Mouse (Mus musculus) forebrain, embryonic 14.5 days (tissue): Measurements from ENCODE around the gene Otulinl. TPM values are rescaled to one million over a fixed set of nuclear protein-coding genes. Genes with fewer than 3 reads are reported as not detected.
"Not testable (repeated sequence)": the region's sequence is repeated elsewhere in the genome, so short reads cannot be mapped to it uniquely, and the experiment has no call there.

ENCODE experiments used
- ATAC-seq: fragments of 200-750 bp; cut with Nextera tagmentation; 2 replicates; pipeline ENCODE4 v1.8.0; 2017; ENCODE audit warnings: mild to moderate bottlenecking, moderate library complexity
- DNase-seq: peaks from one replicate; pipeline ENCODE4 v3.0.0-alpha.2; 2015; ENCODE audit warnings: low spot score
- H3K27ac ChIP-seq: fragments of 300-500 bp; sonication (generic); 2 replicates; pipeline ENCODE4 v1.5.1; 2014; ENCODE audit warnings: low read depth, mild to moderate bottlenecking, control low read depth, low read length, moderate library complexity
- H3K27me3 ChIP-seq: fragments of 300-500 bp; sonication (generic); replicated peaks from 2 replicates; pipeline ENCODE4 v1.6.1; 2014; ENCODE audit warnings: low read length, control low read depth, mixed read lengths; ENCODE audit not compliant: control insufficient read depth, insufficient read depth
- H3K36me3 ChIP-seq: fragments of 300-500 bp; sonication (generic); 2 replicates; pipeline ENCODE4 v1.6.1; 2014; ENCODE audit warnings: low read length, control low read depth; ENCODE audit not compliant: control insufficient read depth, insufficient read depth
- H3K4me1 ChIP-seq: fragments of 300-500 bp; sonication (generic); 2 replicates; pipeline ENCODE4 v1.6.1; 2014; ENCODE audit warnings: antibody characterized with exemption, low read length, control low read depth; ENCODE audit not compliant: control insufficient read depth, insufficient read depth
- H3K4me2 ChIP-seq: fragments of 300-500 bp; sonication (generic); 2 replicates; pipeline ENCODE4 v1.6.1; 2014; ENCODE audit warnings: mild to moderate bottlenecking, control low read depth, low read length
- H3K4me3 ChIP-seq: fragments of 300-500 bp; sonication (generic); 2 replicates; pipeline ENCODE4 v1.5.1; 2014; ENCODE audit warnings: low read depth, low read length, control low read depth
- H3K9ac ChIP-seq: fragments of 300-500 bp; sonication (generic); 2 replicates; pipeline ENCODE4 v1.6.1; 2014; ENCODE audit warnings: mild to moderate bottlenecking, low read length, control low read depth, moderate library complexity
- H3K9me3 ChIP-seq: fragments of 300-500 bp; sonication (generic); replicated peaks from 2 replicates; pipeline ENCODE4 v1.6.1; 2016; ENCODE audit warnings: low read length, control low read depth, mixed read lengths; ENCODE audit not compliant: control insufficient read depth
- WGBS: fragments of 180-500 bp; shearing (Covaris S2); extraction: QIAGEN DNeasy Blood & Tissue Kit; methylation state at CpG from one replicate; pipeline ENCODE4 v1.1.7; 2014; 5-methylcytosine and 5-hydroxymethylcytosine counted together
- polyA plus RNA-seq: library from polyadenylated mRNA; unstranded; fragments of >200 nt; fragmentation: Nextera tagmentation; extraction: Ambion mirVana; gene quantifications from 2 replicates; pipeline ENCODE4 v1.2.1, GENCODE M21; 2014

Otulinl gene
- 13.2 and 14.2 TPM in 2 replicates for polyA plus RNA-seq

- H3K4me2 ChIP-seq = peak within 1 kb of the TSS; percentile 86
- WGBS = 2% methylated on average over 58 of the region's 59 CpGs
- H3K4me1 ChIP-seq = peaks cover 8% of the 10 kb centered on the region; the same call in 1 of the 2 replicates
- DNase-seq (peak; percentile 96), ATAC-seq (peak; percentile 100)
- peak within 1 kb of the TSS; percentile 68 for H3K9ac ChIP-seq
- H3K4me3 ChIP-seq = peak within 1 kb of the TSS; percentile 63
- peak within 1 kb of the TSS; percentile 11; the same call in 1 of the 2 replicates for H3K27ac ChIP-seq
- H3K36me3 ChIP-seq = no peaks in the 10 kb centered on the region
- H3K9me3 ChIP-seq = no peaks in the 10 kb centered on the region
- H3K27me3 ChIP-seq = no peaks in the 10 kb centered on the region
These were observed at the start of gene Otulinl for GRCm38 (mm10) chr15:27681419-27682187. Gene Otulinl (minus strand): TSS chr15:27681579.

DNA sequence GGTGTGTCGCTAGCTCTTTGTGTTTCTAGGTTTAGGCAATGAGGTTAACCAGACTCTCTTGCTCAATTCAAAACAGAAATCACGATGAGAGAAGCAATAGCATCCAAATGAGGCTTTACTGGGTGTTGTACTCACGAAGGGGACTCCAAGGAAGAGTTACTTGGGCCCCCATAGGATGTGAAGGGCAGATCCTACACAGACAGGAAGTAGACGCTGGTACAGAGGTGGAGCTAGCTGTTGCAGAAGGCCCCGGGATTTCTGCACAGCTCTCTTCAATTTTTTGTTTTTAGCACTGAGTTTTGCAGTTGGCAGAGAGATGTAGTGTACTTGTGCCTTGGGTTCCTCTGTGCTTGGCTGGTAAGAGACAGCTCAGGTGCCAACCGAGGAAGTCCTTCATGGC lies 44.8 kb upstream of the Otulinl start:
- no peaks in the 10 kb centered on the region for H3K4me1 ChIP-seq
- ATAC-seq (no peak), DNase-seq (no peak)
- 84% methylated on average over 6 of the region's 6 CpGs for WGBS
- no peaks in the 10 kb centered on the region for H3K27me3 ChIP-seq
- H3K27ac ChIP-seq = no peak overlapping the region
- peaks cover 2% of the 10 kb centered on the region; the same call in 1 of the 2 replicates for H3K36me3 ChIP-seq
- no peak overlapping the region for H3K9ac ChIP-seq
- no peaks in the 10 kb centered on the region; the same call in 1 of the 2 replicates for H3K9me3 ChIP-seq
- H3K4me3 ChIP-seq = no peak overlapping the region
- H3K4me2 ChIP-seq = no peak overlapping the region

DNA sequence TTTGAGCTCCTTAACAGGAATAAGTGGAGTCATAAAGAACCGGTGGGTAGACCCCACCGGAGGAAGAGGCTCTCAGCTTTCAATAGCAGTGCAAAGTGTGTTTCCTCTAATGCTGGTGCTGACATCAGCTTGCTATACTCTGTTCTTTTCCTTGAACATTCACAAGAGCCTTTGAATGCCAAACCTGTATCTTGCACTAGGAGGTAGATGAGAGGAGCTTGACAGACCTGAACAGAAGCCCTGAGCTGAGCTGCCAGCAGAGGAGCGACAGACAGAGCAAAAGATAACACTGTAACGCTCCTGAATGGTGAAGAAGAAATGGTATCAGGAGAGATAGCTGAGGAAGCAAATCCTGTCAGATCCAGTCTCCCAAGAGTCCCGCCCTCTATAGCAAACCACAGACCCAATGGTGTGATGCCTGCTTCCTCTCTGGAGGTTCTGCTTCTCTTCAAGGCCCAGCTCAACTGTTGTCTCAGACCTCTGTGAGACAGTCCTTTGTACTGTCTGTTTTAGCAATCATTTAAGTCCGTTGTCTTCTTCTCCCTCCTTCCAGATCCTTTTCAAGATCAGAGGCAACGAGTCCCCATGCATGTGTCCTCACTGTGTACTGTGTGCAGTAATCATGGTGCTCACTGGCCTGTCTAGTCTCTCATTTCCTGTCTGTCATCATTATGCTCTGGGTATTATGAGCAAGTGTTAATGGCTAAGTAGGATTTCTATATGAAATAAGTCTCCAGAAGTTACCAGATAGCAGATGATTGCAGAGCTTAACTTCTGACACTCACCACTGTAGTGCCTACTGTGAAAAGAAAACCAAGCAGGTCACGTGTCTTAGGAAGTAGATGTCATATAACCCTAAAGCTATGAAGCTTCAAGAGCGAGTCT lies 43.7 kb upstream of the Otulinl start:
- ATAC-seq (no peak), DNase-seq (no peak)
- Histone ChIP-seq H3K9ac (no peak overlapping the region), H3K27ac (no peak overlapping the region), H3K4me1 (no peaks in the 10 kb centered on the region), H3K4me3 (no peak overlapping the region), H3K36me3 (peaks cover 2% of the 10 kb centered on the region; the same call in 1 of the 2 replicates), H3K27me3 (no peaks in the 10 kb centered on the region), H3K9me3 (no peaks in the 10 kb centered on the region; the same call in 1 of the 2 replicates), H3K4me2 (no peak overlapping the region)
- 84% methylated on average over 9 of the region's 9 CpGs for WGBS

GRCm38 (mm10) chr15:27724298-27724697 lies 42.9 kb upstream of the Otulinl start:
- Histone ChIP-seq H3K4me1 (no peaks in the 10 kb centered on the region), H3K27me3 (no peaks in the 10 kb centered on the region), H3K4me2 (no peak overlapping the region), H3K36me3 (no peaks in the 10 kb centered on the region), H3K27ac (no peak overlapping the region), H3K4me3 (no peak overlapping the region), H3K9ac (no peak overlapping the region), H3K9me3 (no peaks in the 10 kb centered on the region; the same call in 1 of the 2 replicates)
- DNase-seq (no peak), ATAC-seq (no peak)
- WGBS = 78% methylated on average over 6 of the region's 6 CpGs

DNA sequence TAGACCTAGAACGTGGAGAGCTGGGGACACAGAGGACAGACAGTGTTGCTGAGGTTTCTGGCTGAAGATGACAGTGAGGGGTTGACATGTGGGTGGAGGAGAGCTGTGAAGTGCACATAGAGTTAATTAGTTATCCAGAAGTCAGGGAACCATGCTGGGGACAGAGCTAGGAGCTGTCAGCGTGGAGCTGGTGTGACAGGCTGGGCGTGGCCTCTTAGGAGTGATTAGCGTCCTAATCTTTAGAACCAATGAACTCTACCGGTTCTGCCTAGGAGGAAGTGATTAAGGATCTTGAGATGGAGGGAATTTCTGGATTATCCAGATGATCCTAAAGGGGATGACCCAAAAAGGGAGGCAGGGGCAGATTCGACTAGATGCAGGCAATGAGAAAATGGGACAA lies 42.4 kb upstream of the Otulinl start:
- Histone ChIP-seq H3K9ac (no peak overlapping the region), H3K4me1 (no peaks in the 10 kb centered on the region), H3K4me2 (no peak overlapping the region), H3K4me3 (no peak overlapping the region), H3K36me3 (no peaks in the 10 kb centered on the region), H3K9me3 (no peaks in the 10 kb centered on the region; the same call in 1 of the 2 replicates), H3K27me3 (no peaks in the 10 kb centered on the region), H3K27ac (no peak overlapping the region)
- no peak for DNase-seq
- WGBS = 51% methylated on average over 6 of the region's 6 CpGs
- no peak for ATAC-seq

- H3K9me3 ChIP-seq, H3K4me2 ChIP-seq, H3K36me3 ChIP-seq, H3K4me1 ChIP-seq, H3K27ac ChIP-seq, ATAC-seq, H3K27me3 ChIP-seq, H3K4me3 ChIP-seq, H3K9ac ChIP-seq, DNase-seq: not testable (repeated sequence)
- WGBS = 83% methylated on average over 8 of the region's 8 CpGs
These were observed 38.9 kb upstream of the Otulinl start for GRCm38 (mm10) chr15:27720297-27720696.

DNA sequence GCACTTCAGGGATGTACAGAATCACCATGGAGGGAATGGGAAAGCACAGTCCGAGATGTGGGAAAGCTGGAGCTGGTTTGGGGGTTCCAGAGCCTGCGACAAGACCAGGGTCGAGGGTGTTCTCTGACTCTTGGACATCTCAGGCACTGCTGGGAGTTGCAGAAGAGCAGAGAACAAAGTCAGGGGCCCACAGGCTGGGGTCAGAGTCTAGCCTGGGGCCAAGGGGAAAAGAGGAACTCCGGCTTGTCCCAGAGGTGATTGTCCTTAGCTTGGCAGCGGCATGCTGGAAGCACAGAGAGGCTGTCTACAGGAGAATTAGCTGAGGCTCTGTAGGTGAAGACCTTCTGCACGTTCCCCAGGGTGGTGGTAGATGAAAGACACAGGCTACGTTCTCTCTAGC lies 37.3 kb upstream of the Otulinl start:
- H3K27me3 ChIP-seq = no peaks in the 10 kb centered on the region
- WGBS = 84% methylated on average over 7 of the region's 7 CpGs

GRCm38 (mm10) chr15:27715331-27715730 lies 34.0 kb upstream of the Otulinl start:
- no peak for ATAC-seq
- no peaks in the 10 kb centered on the region for H3K27me3 ChIP-seq

More for the DNA sequence above, 37.3 kb upstream of the Otulinl start:
- Histone ChIP-seq H3K9me3 (no peaks in the 10 kb centered on the region; the same call in 1 of the 2 replicates), H3K27ac (no peak overlapping the region), H3K9ac (no peak overlapping the region), H3K4me2 (no peak overlapping the region), H3K4me3 (no peak overlapping the region), H3K36me3 (no peaks in the 10 kb centered on the region), H3K4me1 (no peaks in the 10 kb centered on the region)
- DNase-seq (no peak), ATAC-seq (no peak)

More at GRCm38 (mm10) chr15:27715331-27715730, 34.0 kb upstream of the Otulinl start:
- no peaks in the 10 kb centered on the region for H3K4me1 ChIP-seq
- H3K9ac ChIP-seq = no peak overlapping the region
- no peaks in the 10 kb centered on the region for H3K9me3 ChIP-seq
- H3K4me2 ChIP-seq = no peak overlapping the region
- H3K36me3 ChIP-seq = no peaks in the 10 kb centered on the region
- H3K27ac ChIP-seq = no peak overlapping the region
- peak; percentile 45 for DNase-seq
- no peak overlapping the region for H3K4me3 ChIP-seq
- 35% methylated on average over 3 of the region's 3 CpGs for WGBS
